Mouse (Mus musculus) left cerebral cortex, postnatal 36 days (tissue): ENCODE data around the gene Tead4. TPM values are rescaled to one million over a fixed set of nuclear protein-coding genes. Genes with fewer than 3 reads are reported as not detected.
A peak's percentile ranks its signal among the peaks of the same experiment; 100 is the strongest.

Experiments
- DNase-seq, 2 experiments: peaks; one replicate each; pipeline ENCODE4 v3.0.0; 2021 to 2022; ENCODE audit warnings: low spot score in 2 of 2, mixed read lengths in 1 of 2
- intact Hi-C: fragments of 180-260 bp; cut with DNase I; formaldehyde crosslinking; loops from one replicate; pipeline ENCODE4 v1.15.1; 2025
- total RNA-seq, 2 experiments: library from RNA; stranded (reverse); gene quantifications; 2 replicates each; pipeline ENCODE4 v1.2.3; 2021

Tead4 gene
- total RNA-seq, 2 experiments from 2014 or later = 0.39 to 1.2 TPM

- DNase-seq = no peak
- intact Hi-C loops = no loop called here
Measured at GRCm38 (mm10) chr6:128296750-128297393, 3.8 kb downstream of the Tead4 start.

GRCm38 (mm10) chr6:128295876-128296749 lies 4.5 kb downstream of the Tead4 start:
- no peak for DNase-seq
- intact Hi-C loops = no loop called here

GRCm38 (mm10) chr6:128291284-128291683 lies 9.3 kb downstream of the Tead4 start:
- no peak for DNase-seq
- intact Hi-C loops = no loop called here

GRCm38 (mm10) chr6:128288681-128289080 lies 11.9 kb downstream of the Tead4 start:
- DNase-seq = no peak
- intact Hi-C loops = no loop called here

GRCm38 (mm10) chr6:128285792-128286430 lies 14.7 kb downstream of the Tead4 start:
- DNase-seq = peak; percentile 32 to 42
- intact Hi-C loops = no loop called here

- intact Hi-C loops = no loop called here
- no peak for DNase-seq
Measured at GRCm38 (mm10) chr6:128282126-128282525, 18.5 kb downstream of the Tead4 start.

GRCm38 (mm10) chr6:128280472-128281145 lies 20.0 kb downstream of the Tead4 start:
- no peak for DNase-seq
- intact Hi-C loops = no loop called here

GRCm38 (mm10) chr6:128279608-128280007 lies 21.0 kb downstream of the Tead4 start:
- no peak for DNase-seq
- intact Hi-C loops = no loop called here

- DNase-seq = no peak
Measured at GRCm38 (mm10) chr6:128279099-128279498, 21.5 kb downstream of the Tead4 start.

GRCm38 (mm10) chr6:128277132-128278085 lies 23.2 kb downstream of the Tead4 start:
- DNase-seq = no peak
- intact Hi-C loops = no loop called here

More at GRCm38 (mm10) chr6:128279099-128279498, 21.5 kb downstream of the Tead4 start:
- intact Hi-C loops = no loop called here

- no peak for DNase-seq
- intact Hi-C loops = no loop called here
Measured at GRCm38 (mm10) chr6:128276349-128276748, 24.3 kb downstream of the Tead4 start.

GRCm38 (mm10) chr6:128275506-128276064 lies 25.0 kb downstream of the Tead4 start:
- DNase-seq = no peak
- intact Hi-C loops = no loop called here

GRCm38 (mm10) chr6:128273507-128273906 lies 27.1 kb downstream of the Tead4 start:
- DNase-seq = no peak
- intact Hi-C loops = no loop called here

- intact Hi-C loops = no loop called here
- no peak for DNase-seq
Measured at GRCm38 (mm10) chr6:128272754-128273153, 27.9 kb downstream of the Tead4 start.

- intact Hi-C loops = no loop called here
- DNase-seq = no peak
Measured at GRCm38 (mm10) chr6:128269850-128270249, 30.8 kb downstream of the Tead4 start.

- intact Hi-C loops = no loop called here
- DNase-seq = no peak
Measured at GRCm38 (mm10) chr6:128264870-128265526, 35.6 kb downstream of the Tead4 start.

- intact Hi-C loops = no loop called here
- DNase-seq = no peak
Measured at GRCm38 (mm10) chr6:128261486-128261885, 39.1 kb downstream of the Tead4 start.

GRCm38 (mm10) chr6:128259252-128259651 lies 41.4 kb downstream of the Tead4 start:
- intact Hi-C loops = no loop called here
- DNase-seq = no peak
